Mouse (Mus musculus): ENCODE data around the gene Ncf1.

GRCm38 (mm10) chr5:134233244-134233651 is 3.8 kb upstream of the Ncf1 start:
- TF ChIP-seq EP300 (IDR thresholded peaks at IDR 0.05; ENCODE audit: low read depth) (no peak), CTCF (IDR thresholded peaks at IDR 0.05; ENCODE audit: low read depth) (no peak)

Measured in liver, postnatal 0 days (tissue).